ENCODE assay signal across 12 mouse cellular contexts in genomic region chr11:31846771-31847468, GRCm38 (mm10). TPM values are rescaled to one million over a fixed set of nuclear protein-coding genes. Genes with fewer than 3 reads are reported as not detected.
A peak's percentile ranks its signal among the peaks of the same experiment; 100 is the strongest.
DNase-seq lines count a peak whose midpoint lies in the region; ATAC-seq and TF ChIP-seq lines count a peak whose summit lies in the region.
"Had no signal": no experiment of that assay in that cellular context is flagged by ENCODE, and none has a peak within 500 bp of the region (broad histone marks: within the 10 kb centered on the region; RNA-seq: fewer than 3 reads in every experiment).

No protein-coding gene starts in this region.

- 59% methylated on average over 9 of the region's 9 CpGs for WGBS in embryonic facial prominence, embryonic 11.5 days
- WGBS in embryonic facial prominence, embryonic 10.5 days: 62% methylated on average over 9 of the region's 9 CpGs
- 15% methylated on average over 9 of the region's 9 CpGs for WGBS in hindbrain, postnatal 0 days

- no peaks in the 10 kb centered on the region for H3K9me3 ChIP-seq in embryonic facial prominence, embryonic 11.5 days (replicated peaks; ENCODE audit: control insufficient read depth, low read length)
- H3K9me3 ChIP-seq in embryonic facial prominence, embryonic 10.5 days: no peaks in the 10 kb centered on the region
- no peaks in the 10 kb centered on the region for H3K9me3 ChIP-seq in hindbrain, postnatal 0 days (ENCODE audit: low read length)
- H3K9me3 ChIP-seq: G1E; lung, embryonic 15.5 days had no signal

- TF ChIP-seq CTCF in hindbrain, postnatal 0 days (IDR thresholded peaks at IDR 0.05; ENCODE audit: low read depth): 0 out of 2 replicates have a peak, but pooled peaks have one; percentile 4

- DNase-seq in embryonic facial prominence, embryonic 11.5 days (ENCODE audit: low spot score): no peak
- no peak for DNase-seq in embryonic facial prominence, embryonic 10.5 days (ENCODE audit: low spot score)
- DNase-seq in right cerebral cortex, postnatal 10 days (ENCODE audit: low spot score in 2 of 2): peak; percentile 68 to 71
- no peak for DNase-seq in right cerebral cortex, adult 18-20 months
- DNase-seq in hindbrain, postnatal 0 days (ENCODE audit: low spot score): peak; percentile 77
- DNase-seq in telencephalon, adult 2 months (ENCODE audit: low read depth, low spot score): peak; percentile 66
- no peak for DNase-seq in gastrocnemius, postnatal 25 days
- DNase-seq in spleen, adult 18-20 months: no peak
- DNase-seq: kidney, postnatal 10 days had no signal

- no peak overlapping the region for H3K4me2 ChIP-seq in embryonic facial prominence, embryonic 11.5 days (ENCODE audit: low read depth, low read length)
- no peak overlapping the region for H3K4me2 ChIP-seq in hindbrain, postnatal 0 days (ENCODE audit: low read depth, low read length)
- H3K4me2 ChIP-seq: lung, embryonic 15.5 days had no signal

- no peak overlapping the region for H3K4me3 ChIP-seq in embryonic facial prominence, embryonic 11.5 days (ENCODE audit: low read depth, low read length)
- H3K4me3 ChIP-seq in embryonic facial prominence, embryonic 10.5 days: no peak overlapping the region
- H3K4me3 ChIP-seq in hindbrain, postnatal 0 days (ENCODE audit: low read length): no peak overlapping the region
- H3K4me3 ChIP-seq: lung, embryonic 15.5 days had no signal

- H3K9ac ChIP-seq in embryonic facial prominence, embryonic 11.5 days (replicated peaks; ENCODE audit: low read length): no peak overlapping the region
- H3K9ac ChIP-seq in hindbrain, postnatal 0 days (replicated peaks; ENCODE audit: low read length): no peak overlapping the region
- H3K9ac ChIP-seq: lung, embryonic 15.5 days had no signal

- peak; percentile 80; the same call in 1 of the 2 replicates for ATAC-seq in embryonic facial prominence, embryonic 11.5 days (replicated peaks; ENCODE audit: insufficient number of reproducible peaks, low FRiP score, low TSS enrichment, low read depth)
- peak; percentile 91 for ATAC-seq in hindbrain, postnatal 0 days
- ATAC-seq: activated CD4-positive, CD25-positive, alpha-beta regulatory T cell, adult 4 months had no signal

- no peaks in the 10 kb centered on the region for H3K4me1 ChIP-seq in embryonic facial prominence, embryonic 11.5 days (ENCODE audit: control insufficient read depth, insufficient read depth, low read length)
- peaks cover 21% of the 10 kb centered on the region for H3K4me1 ChIP-seq in embryonic facial prominence, embryonic 10.5 days
- peaks cover 15% of the 10 kb centered on the region for H3K4me1 ChIP-seq in hindbrain, postnatal 0 days (ENCODE audit: insufficient read depth, low read length)

- no peaks in the 10 kb centered on the region for H3K36me3 ChIP-seq in embryonic facial prominence, embryonic 11.5 days (replicated peaks; ENCODE audit: control insufficient read depth, insufficient read depth, low read depth, low read length)
- H3K36me3 ChIP-seq in embryonic facial prominence, embryonic 10.5 days (replicated peaks): no peaks in the 10 kb centered on the region
- no peaks in the 10 kb centered on the region for H3K36me3 ChIP-seq in hindbrain, postnatal 0 days (ENCODE audit: insufficient read depth, low read length)
- H3K36me3 ChIP-seq: G1E; lung, embryonic 15.5 days had no signal

- H3K27me3 ChIP-seq in embryonic facial prominence, embryonic 11.5 days (ENCODE audit: control insufficient read depth, insufficient read depth, low read length): no peaks in the 10 kb centered on the region
- H3K27me3 ChIP-seq in embryonic facial prominence, embryonic 10.5 days (replicated peaks; ENCODE audit: low read depth, poor library complexity, severe bottlenecking): no peaks in the 10 kb centered on the region
- H3K27me3 ChIP-seq in hindbrain, postnatal 0 days (ENCODE audit: insufficient read depth, low read length): no peaks in the 10 kb centered on the region
- H3K27me3 ChIP-seq: lung, embryonic 15.5 days had no signal

- H3K27ac ChIP-seq in embryonic facial prominence, embryonic 11.5 days (replicated peaks; ENCODE audit: low read depth, low read length): no peak overlapping the region
- H3K27ac ChIP-seq in embryonic facial prominence, embryonic 10.5 days (replicated peaks): no peak overlapping the region
- peak overlapping the region; percentile 54; the same call in 1 of the 2 replicates for H3K27ac ChIP-seq in hindbrain, postnatal 0 days
- H3K27ac ChIP-seq: lung, embryonic 15.5 days had no signal

RNA-seq across cellular contexts. Expression of gene Cpeb4, which starts 25.1 kb away (rescaled TPM):
- polyA plus RNA-seq in embryonic facial prominence, embryonic 11.5 days (2014; fragmentation: Nextera tagmentation; extraction: Ambion mirVana): 5.8 and 7.1 TPM in 2 replicates
- 2.7 and 3.2 TPM in 2 replicates for polyA plus RNA-seq in embryonic facial prominence, embryonic 10.5 days (2016; fragmentation: Nextera tagmentation; extraction: Ambion mirVana)
- 75.7 and 75.8 TPM in 2 replicates for total RNA-seq in hindbrain, postnatal 0 days (2014; rRNA removed)
- 15.3 and 15.8 TPM in 2 replicates for polyA plus RNA-seq in hindbrain, postnatal 0 days (2015; fragmentation: Nextera tagmentation; extraction: Ambion mirVana)
- total RNA-seq in gastrocnemius, postnatal 25 days (2021): 10 to 100 TPM; 65.3 to 91.5 TPM

Comparison
In these comparisons a context has a peak if more than half of its experiments do, and no peak if none do; other contexts are left out.
1. DNase-seq: peak in right cerebral cortex, postnatal 10 days (2 of 2), hindbrain, postnatal 0 days (single experiment) and telencephalon, adult 2 months (single experiment); none in embryonic facial prominence, embryonic 11.5 days (single experiment), embryonic facial prominence, embryonic 10.5 days (single experiment), right cerebral cortex, adult 18-20 months (single experiment), gastrocnemius, postnatal 25 days (single experiment) and spleen, adult 18-20 months (0 of 2).